Mouse (Mus musculus): ENCODE data around the gene Nmnat3.

The Nmnat3 gene

DNA sequence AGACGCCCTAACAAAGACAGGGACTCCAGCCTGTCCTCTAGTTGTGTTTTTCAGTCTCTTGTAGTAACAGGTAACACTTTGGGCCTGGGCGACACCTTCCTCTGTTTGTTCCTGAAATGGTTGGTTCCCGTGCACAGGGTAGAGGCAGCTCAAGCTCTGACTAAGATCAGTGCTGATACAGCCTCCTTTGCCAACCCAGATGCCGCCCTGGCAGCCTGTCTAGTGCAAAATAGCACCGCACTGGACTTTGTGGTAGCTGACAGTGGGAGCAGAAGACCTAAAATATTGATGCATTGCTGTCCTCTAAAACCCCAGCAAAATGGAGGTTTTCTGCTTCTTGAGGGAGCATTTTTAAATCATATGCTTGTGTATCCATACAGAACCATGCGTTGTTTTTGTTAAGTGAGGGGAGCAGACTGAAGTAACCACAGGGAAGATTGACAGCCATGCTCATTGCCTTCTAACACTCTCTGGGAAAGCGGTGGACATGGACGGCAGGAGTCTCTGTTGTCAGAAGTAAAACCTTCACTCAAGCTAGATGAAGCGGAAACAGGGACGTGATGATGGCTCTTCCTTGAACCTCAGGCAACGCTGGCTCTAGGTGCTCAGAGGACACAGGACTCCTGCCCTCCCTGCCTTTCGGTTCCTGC is 24.2 kb downstream of the Nmnat3 start:
- no peak for DNase-seq (ENCODE audit: low read depth, low spot score)

DNA sequence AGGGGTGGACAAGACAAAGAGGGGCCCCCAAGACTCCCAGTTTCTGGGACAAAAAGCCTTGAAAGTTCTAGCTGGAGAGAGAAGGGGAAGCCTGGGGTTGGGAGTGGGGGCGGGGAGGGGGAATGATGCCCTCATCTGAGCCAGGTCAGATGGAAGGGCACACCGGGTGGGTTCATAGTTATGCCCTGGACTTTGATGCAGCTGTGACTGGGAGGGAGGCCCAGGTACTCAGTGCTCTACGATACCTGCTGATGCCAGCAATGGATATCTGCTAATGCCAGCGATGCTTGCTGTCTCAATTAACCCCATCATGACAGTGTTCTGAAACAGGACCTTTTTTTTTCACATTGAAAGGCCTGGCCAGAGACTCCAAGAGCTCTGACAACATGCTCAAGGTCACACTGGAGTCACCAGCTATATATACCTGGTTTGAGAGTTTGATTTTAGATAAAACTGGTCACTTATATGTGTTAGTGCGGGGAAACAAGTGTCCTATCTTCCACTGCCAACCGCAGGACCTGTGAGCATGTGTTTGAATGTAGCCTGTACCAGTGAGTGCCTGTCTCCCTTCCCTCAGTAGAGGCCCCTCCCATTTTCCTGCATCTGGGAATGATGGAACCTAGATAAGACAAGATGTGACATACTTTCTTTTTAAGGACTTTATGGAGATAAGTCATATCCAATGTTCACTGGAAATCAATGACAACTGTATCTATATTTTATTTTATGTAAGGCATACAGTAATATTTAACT is 25.6 kb downstream of the Nmnat3 start:
- DNase-seq (ENCODE audit: low read depth, low spot score) = no peak

DNA sequence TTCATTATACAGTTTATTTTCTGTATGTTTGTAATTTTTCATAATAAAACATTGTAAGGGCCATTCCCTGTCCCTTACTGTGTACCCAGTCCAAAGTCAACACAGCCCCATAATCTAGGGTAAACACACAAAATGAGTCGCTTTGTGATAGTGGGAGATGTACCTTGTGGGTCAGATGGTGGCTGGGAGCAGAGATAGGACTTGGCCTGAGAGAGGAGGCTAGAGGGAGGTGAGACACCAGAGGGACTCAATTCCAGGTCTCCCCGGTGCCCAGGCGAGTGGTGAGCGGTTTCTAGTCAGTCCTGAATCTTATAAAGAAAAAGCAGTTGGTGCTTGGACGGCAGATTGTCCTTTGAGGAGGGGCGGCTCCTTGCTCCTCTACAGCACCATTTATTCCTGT is 26.4 kb downstream of the Nmnat3 start:
- DNase-seq (ENCODE audit: low read depth, low spot score) = no peak

DNA sequence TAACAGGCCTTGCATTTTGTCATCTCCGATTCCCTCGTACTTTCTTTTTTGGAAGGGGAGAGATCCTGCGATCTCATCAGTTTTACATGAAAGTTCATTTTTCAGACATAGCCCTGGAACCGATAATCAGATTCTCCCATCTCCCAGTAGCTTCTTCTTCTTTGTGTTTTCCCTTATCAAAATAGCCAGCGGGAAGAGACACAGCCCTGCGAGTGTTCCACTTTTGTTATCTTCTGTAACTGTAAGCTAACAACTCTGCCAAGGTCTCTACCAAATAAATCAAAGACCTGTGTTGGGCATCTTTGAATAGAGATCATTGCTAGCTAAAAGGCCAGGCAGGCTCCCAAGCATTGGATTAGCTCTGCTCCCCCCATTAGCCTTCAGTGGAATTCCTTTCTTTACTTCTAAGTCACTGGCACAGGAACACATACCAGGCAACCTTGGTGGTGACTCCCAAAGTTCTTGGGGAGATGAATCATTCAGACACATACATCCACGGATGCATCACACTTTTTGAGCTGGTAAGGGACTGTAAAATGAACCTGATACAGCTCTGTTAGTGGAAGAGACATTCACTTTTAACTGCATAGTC is 26.9 kb downstream of the Nmnat3 start:
- no peak for DNase-seq (ENCODE audit: low read depth, low spot score)

DNA sequence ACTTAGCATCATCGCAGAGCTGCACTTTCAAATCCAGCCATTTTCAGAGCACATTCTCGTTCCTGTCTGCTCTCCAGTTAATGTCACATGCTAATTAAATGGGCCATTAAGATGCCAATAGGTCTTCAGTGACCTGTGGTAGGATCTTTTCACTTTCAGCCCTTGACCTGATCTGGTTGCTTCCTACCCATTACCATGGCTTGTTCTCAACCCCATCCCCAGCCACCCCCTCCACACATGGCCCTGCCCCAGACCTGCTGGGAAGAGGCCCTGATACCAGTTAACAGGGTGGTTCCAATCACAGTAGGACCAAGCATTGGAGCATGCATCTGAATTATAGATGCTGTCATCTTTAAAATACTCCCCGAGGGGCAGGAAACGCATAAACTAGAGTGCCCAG is 30.7 kb downstream of the Nmnat3 start:
- DNase-seq (ENCODE audit: low read depth, low spot score) = no peak

DNA sequence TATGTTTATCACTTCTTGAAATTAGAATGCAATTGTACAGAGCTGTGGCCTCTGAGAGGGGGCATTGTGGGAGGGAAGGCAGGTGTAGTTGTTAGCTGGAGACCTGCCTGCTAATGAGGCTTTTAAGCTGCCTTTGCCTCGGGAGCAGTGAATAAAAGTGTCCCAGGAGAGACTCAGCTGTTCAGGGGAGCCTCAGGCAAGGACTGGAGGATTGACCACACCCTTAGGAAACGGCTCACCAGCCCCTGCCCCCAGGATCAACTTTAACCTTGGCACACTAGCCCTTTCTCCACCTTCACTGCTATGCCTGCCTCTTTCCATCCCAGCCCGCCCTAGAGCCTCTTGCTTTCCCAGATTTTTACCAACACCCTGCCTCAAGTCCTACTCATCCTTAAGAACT is 31.6 kb downstream of the Nmnat3 start:
- no peak for DNase-seq (ENCODE audit: low read depth, low spot score)

DNA sequence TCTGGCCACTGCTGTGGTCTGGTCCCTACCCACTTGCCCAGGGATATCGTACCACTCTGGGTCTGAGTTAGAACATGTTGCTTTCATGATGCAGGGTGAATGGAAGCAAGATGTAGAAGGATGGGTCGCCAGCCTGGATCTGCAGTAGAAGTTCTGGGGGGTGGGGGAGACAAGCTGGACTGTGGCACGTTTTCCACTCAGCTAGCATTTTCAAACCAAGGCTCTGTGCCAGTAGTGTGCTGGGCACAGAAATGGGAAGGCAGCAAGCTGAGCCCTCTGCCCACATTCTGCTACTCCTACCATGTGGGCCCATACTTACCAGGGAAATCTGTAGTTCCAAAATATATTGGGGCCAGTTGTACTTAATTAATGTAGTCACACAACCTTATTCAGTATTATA is 33.5 kb downstream of the Nmnat3 start:
- no peak for DNase-seq (ENCODE audit: low read depth, low spot score)

DNA sequence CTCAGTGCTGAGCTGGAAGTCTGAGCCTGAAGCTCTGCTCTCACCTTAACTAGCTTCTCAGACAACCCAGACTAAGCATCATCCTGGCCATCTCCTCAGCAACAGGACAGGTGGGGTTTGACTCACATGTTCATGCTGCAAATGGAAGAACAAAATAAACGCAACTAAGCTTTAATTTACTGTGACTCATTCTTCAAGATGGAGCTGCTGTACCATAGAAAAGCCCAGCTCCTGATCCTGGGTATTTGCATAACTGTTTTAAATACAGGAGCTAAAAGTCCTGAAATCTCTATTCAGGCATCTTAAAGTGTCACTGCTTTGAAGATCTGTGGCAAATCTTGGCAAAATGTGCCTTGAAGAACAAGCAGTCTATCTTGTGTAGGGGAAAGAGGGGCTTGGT is 38.9 kb downstream of the Nmnat3 start:
- no peak for DNase-seq (ENCODE audit: low read depth, low spot score)

DNA sequence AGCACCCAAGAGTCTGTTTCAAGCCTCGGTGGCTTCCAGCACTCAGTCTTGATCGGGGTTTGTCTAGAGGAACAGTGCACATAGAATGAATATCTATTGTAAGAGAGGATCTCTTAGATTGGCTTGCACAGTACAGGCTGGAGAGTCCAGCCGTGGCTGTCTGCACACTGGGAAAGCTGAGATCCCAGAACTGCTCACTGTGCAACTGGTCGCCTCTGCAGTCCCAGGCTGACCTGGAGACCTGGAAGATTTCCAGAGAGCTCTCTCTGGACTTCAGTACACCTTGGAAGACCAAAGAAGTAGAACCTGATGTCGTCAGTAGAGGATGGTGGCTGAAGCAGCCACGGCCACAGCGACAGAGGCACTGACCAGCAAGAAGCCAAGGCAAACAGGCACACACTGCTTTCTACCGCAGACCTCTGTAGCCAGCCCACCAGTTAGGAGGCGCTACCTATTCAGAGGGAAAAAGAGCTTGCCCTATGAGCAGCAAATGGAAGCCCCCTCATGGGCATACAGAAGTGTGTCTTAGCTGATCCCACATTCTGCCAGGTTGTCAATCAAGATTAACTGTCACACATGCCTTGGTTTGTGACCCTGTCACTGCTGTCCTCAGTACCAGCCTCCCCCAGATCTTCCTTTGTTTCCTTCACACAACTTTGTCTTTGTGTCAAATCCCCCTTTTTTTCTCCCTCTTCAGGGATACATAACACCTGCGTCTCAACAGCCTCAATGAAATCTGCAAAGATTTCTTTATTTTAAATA is 41.4 kb downstream of the Nmnat3 start:
- DNase-seq (ENCODE audit: low read depth, low spot score) = no peak

DNA sequence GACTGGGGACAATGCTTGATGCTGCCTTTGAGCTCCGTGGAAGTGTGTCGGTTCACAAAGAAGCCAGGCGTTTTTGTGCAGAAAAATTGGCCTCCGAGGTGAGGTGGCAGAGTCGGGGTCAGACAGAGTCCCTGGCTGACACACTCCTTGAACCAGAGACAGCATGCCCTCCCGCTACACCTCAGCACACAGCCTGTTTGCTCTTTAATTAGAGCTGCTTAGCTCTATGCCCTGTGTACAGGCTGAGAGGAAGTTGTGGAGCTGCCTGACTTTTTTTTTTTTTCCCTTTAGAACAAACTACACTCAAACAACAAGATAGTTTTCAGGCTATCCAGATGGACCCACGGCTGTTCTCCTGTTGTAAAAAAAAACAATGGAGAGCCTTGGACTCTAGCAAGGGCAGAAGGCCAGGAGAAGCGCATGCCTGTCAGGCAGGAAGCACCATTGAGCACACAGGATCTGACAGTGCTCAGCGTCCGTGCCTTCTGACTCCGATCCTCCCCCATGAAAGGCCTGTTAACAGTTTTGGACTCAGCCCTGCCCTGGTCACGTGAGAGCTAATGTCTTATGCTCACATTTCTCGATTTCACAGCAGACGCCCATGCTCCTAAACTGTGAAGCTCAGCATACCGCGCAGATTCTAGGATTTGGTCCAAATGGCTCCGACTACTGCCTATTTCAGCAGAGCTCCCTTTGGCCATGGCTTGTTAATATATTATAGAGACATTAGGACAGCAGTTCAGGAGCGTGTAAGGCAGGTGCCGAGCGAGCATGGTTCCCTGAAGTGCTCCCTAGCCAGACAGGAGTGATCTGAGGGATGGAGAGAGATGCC is 42.3 kb downstream of the Nmnat3 start:
- DNase-seq (ENCODE audit: low read depth, low spot score) = no peak

DNA sequence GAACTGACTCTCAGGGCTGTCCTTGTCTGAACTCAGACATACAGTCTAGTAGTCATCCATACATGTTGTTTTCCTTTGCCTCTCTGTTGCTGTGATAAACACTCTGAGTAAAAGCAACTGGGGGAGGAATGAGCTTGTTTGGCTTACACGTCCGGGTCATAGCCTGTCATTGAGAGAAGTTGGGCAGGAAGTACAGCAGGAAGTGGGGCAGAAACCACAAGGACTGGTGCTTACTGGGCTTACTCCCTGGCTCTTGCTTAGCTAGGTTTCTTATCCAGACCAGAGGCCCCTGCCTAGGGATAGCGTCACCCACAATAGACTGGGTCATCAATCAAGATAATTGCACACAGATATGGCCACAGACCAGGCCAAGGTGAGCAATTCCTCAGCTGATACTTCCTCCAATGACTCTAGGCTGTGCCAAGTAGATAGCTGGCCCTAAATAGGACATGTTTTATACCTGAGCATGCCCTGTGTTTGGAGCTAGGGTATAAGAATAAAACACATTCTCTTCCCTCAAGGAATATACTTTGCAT is 46.1 kb downstream of the Nmnat3 start:
- peak; percentile 68 for DNase-seq (ENCODE audit: low read depth, low spot score)

DNA sequence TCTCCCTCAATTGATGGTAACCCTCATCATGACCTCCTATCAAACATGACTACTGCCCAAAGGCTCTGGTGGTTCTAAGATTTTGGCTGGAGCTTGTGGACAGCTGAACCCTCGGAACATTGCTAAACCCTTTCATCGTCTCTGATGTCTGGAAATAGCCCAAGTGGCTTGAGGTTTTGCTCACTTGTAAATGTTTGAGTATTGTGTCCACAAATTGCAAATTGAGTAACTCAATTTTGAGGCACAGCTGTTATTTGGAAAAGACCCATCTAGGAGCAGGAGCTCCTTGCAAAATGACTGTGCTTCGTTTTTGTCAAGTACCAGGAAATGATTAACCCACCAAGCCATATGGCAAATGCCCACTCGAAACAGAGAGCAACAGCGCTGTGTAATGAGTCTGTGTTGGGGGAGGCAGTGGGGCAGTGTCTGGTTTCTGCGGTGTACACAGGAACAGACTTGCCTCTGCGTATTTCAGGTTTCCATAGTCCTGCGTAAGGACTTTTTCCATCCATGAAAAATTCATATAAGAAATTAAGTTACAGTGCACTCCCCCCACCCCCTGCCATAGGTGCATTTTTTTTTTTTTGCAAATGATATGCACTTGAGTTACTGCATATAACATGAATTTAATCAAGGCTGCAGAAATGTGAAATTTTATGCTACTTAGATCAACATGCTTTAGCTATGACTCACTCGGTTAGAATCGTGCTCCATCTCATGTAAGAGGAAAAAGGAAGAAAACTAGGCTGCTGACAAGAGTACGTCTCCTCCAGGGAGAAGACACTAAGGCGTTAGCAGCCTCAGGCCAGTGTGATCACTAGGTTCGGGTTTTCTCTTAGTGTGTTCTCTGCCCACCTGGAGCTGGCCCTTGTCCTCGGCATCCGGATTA is 50.9 kb downstream of the Nmnat3 start:
- DNase-seq (ENCODE audit: low read depth, low spot score) = no peak

DNA sequence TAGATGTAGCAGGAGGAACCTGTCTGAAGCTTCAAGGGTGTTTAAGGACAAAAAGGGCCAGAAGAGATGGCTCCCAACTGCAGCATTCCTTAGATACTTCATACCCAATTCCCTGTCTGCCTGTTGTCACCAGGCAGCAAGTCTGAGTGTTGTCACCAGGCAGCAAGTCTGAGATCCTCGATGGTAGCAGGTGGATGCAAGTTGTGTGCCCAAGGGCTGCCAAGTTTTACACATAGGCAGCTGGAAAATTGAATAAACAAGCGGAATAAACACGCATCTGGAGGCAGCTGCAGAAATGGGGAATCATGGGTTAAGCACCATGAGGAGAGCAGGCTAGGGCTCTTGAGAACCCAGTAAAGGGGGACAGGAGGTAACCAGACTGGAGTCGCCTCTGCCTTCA is 52.7 kb downstream of the Nmnat3 start:
- no peak for DNase-seq (ENCODE audit: low read depth, low spot score)

DNA sequence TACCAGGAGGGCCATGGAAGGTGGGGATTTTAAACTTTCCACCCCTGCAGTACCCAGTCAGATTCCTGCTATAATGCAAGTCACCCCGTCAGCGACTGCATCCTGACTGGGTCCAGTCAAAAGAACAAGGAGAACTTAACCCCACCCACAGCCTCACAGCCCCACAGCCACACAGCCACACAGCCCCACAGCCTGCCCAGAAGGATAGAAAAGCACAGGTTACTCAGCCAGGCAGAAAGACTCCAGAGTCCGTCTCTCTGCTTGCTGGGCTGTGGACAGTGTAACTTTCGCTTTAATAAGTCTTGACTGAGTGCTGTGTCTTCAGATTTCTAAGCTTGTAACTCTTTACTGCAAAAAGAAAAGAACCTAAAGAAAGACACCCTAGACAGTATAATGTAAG is 53.2 kb downstream of the Nmnat3 start:
- DNase-seq (ENCODE audit: low read depth, low spot score) = no peak

DNA sequence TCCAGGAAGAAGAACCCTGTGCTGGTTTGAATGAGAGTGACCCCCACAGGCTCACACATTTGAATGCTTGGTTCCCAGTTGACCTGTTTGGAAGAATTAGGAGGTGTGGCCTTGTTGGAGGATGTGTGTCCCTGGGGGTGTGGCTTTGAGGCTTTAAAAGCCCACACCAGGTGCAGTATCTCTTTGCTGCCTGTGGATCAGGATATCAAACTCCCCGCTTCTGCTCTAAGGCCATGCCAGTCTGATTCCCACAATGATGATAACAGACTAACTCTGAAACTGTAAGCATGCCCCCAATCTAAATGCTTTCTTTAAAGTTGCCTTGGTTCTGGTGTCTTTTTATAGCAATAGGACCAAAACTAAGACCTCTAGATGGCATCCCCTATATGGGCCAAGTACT is 58.6 kb downstream of the Nmnat3 start:
- no peak for DNase-seq (ENCODE audit: low read depth, low spot score)

DNA sequence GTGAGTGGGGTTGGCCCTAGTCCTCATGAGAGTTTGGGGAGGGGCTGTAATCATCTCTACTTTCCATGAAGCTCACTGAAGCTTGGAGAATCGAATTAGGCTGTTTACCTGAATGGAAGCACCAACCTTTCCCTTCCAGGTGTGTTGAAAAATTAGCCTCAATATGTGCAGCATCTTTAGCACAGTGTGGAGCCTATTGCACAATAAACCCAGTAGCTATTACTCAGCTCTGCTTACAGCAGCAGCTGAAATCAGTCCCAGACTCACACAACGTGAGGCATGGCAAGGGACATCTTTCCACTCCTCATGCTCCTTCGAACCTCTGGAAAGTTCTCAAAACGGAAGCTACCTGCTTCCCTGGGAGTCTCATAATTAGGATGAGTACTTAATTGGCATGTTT is 59.0 kb downstream of the Nmnat3 start:
- DNase-seq (ENCODE audit: low read depth, low spot score) = no peak

DNA sequence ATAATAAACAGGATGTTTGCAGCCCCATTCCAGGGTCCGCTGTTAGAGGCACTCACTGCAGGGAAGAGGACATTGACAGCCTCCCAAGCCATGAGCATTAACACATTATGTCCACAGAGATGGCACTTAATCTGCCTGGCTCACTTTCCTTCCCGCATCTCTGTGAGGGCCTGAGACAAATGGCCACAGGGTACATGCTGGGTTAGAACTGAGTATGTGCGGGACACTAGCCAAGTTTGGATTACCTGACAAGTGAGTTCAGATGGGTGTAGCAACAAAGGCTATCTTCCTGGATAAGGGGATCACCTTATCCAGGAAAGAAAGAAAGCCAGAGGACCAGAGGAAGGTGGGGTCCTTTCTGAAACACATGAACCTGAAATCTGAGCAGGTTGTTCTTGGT is 59.8 kb downstream of the Nmnat3 start:
- DNase-seq (ENCODE audit: low read depth, low spot score) = no peak

DNA sequence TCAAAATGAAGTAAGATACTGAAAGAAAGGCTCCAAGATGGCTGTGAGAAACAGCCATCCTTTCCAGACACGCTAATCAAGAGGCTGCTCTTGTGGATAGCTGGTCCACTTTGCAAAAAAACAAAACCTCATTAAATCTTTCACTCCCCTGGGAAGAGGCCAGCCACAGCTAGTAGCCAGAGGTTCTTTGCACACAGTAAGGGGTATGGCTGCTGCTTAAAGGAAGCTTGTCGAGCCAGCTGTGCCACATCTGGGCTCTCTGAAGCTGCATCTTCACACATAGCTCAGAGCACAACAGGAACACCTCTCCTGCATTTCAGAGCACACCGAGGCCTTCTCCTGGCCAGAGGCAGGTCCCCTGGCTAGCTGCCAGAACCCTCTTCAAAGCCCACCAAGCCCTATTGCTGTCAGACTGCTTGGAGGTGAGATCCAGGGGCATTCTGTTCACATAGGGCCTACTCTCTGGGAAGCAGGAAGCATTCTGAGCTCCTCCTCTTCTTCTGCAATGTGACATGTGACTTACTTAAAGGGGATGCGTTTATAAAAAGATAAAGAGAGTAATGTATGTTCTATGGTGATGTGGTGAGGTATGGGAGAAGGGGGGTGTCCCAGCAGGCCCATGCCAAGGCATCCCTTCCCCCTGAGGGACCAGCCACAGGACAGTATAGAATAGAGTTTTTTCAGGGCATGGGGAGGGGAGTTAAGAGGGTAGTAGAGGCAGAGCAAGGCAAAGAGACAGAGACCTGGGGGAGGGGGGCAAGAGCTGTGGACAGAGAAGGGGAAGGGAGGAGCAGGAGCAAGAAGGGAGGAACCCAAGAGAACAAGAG is 63.3 kb downstream of the Nmnat3 start:
- DNase-seq (ENCODE audit: low read depth, low spot score) = no peak

DNA sequence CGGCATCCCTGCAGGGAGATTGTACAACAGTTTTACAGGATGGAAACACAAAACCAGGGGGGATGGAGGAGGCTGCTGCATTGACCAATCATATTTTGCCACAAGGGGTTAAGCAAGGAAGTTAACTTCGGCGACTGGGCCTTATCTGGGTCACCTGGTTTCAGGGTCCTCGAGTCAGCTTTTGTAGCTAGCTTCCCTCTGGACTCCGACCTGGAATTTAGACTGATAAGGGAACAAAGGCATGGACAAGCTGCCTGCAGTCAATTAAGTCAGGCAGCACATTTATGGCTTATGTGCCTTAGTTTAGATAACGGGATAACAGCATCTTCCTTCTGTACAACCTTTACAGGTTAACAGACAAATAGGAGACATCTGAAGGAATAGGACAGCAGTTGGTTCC is 65.1 kb downstream of the Nmnat3 start:
- DNase-seq (ENCODE audit: low read depth, low spot score) = no peak
